Mouse (Mus musculus) hindbrain, embryonic 15.5 days (tissue): ENCODE measurements around the gene 0610037L13Rik. TPM values are rescaled to one million over a fixed set of nuclear protein-coding genes. Genes with fewer than 3 reads are reported as not detected.

Experiments used
- polyA plus RNA-seq: library from polyadenylated mRNA; unstranded; fragments of >200 nt; fragmentation: Nextera tagmentation; extraction: Ambion mirVana; gene quantifications from 2 replicates; pipeline ENCODE4 v1.2.1, GENCODE M21; 2015

0610037L13Rik gene
- polyA plus RNA-seq, 1 experiment from 2014 or later: 95.2 TPM

Other genes starting within 250 kb of the 0610037L13Rik start
- gene Dmrtb1, start 205.6 kb upstream of the 0610037L13Rik start, polyA plus RNA-seq: 12.4 and 15.8 TPM in 2 replicates
- 60.2 and 60.6 TPM in 2 replicates for gene Lrp8, start 87.6 kb upstream of the 0610037L13Rik start, polyA plus RNA-seq
- gene Magoh, start 10.1 kb upstream of the 0610037L13Rik start, polyA plus RNA-seq: 98.8 and 117 TPM in 2 replicates
- gene Cpt2, start 33.8 kb downstream of the 0610037L13Rik start, polyA plus RNA-seq: 16.2 and 17.7 TPM in 2 replicates
- gene Slc1a7, start 78.5 kb downstream of the 0610037L13Rik start, polyA plus RNA-seq: 0.05 TPM in 1 of 2 replicates, not detected in the other
- gene Podn, start 206.6 kb downstream of the 0610037L13Rik start, polyA plus RNA-seq: 0.69 and 0.83 TPM in 2 replicates